19 mouse cellular contexts compared by ENCODE assay signal in genomic region chr1:91451547-91452084, GRCm38 (mm10). TPM values are rescaled to one million over a fixed set of nuclear protein-coding genes. Genes with fewer than 3 reads are reported as not detected.
DNase-seq lines count a peak whose midpoint lies in the region; ATAC-seq and TF ChIP-seq lines count a peak whose summit lies in the region.
"Had no signal": no experiment of that assay in that cellular context is flagged by ENCODE, and none has a peak within 500 bp of the region (broad histone marks: within the 10 kb centered on the region; RNA-seq: fewer than 3 reads in every experiment).

No protein-coding gene starts in this region.

- H3K9ac ChIP-seq in heart, adult 2 months (ENCODE audit: low read depth, low read length), result no peak overlapping the region
- H3K9ac ChIP-seq in lung, postnatal 0 days (replicated peaks; ENCODE audit: low read depth), result no peak overlapping the region
- H3K9ac ChIP-seq in hindbrain, embryonic 13.5 days, result no peak overlapping the region
- H3K9ac ChIP-seq: embryonic facial prominence, embryonic 12.5 days; forebrain, embryonic 15.5 days; hindbrain, embryonic 15.5 days; limb, embryonic 12.5 days; liver, embryonic 14.5 days; midbrain, embryonic 12.5 days had no signal

- peak overlapping the region; percentile 7; the same call in 1 of the 2 replicates for H3K27ac ChIP-seq in heart, adult 2 months
- peak overlapping the region; percentile 33; the same call in 1 of the 2 replicates for H3K27ac ChIP-seq in lung, postnatal 0 days (ENCODE audit: low read length)
- H3K27ac ChIP-seq in kidney, adult 2 months (ENCODE audit: insufficient read depth, low read depth, low read length), result peak overlapping the region; percentile 54
- H3K27ac ChIP-seq in hindbrain, embryonic 13.5 days, result no peak overlapping the region
- H3K27ac ChIP-seq: embryonic facial prominence, embryonic 12.5 days; forebrain, embryonic 15.5 days; hindbrain, embryonic 15.5 days; limb, embryonic 12.5 days; liver, embryonic 14.5 days; macrophage; midbrain, embryonic 12.5 days had no signal

- H3K4me1 ChIP-seq in heart, adult 2 months (ENCODE audit: control insufficient read depth, insufficient read depth, low read length), result peaks cover 31% of the 10 kb centered on the region
- peaks cover 41% of the 10 kb centered on the region for H3K4me1 ChIP-seq in lung, postnatal 0 days (ENCODE audit: insufficient read depth, low read depth, low read length)
- peaks cover 58% of the 10 kb centered on the region for H3K4me1 ChIP-seq in kidney, adult 2 months (ENCODE audit: control insufficient read depth, insufficient read depth, low read length)
- peaks cover 32% of the 10 kb centered on the region for H3K4me1 ChIP-seq in hindbrain, embryonic 13.5 days (replicated peaks)

- no peaks in the 10 kb centered on the region for H3K9me3 ChIP-seq in lung, postnatal 0 days (ENCODE audit: low read length)
- H3K9me3 ChIP-seq in hindbrain, embryonic 13.5 days, result peaks cover 7% of the 10 kb centered on the region; the same call in 1 of the 2 replicates
- H3K9me3 ChIP-seq: forebrain, embryonic 15.5 days; hindbrain, embryonic 15.5 days had no signal

- no peak overlapping the region for H3K4me3 ChIP-seq in heart, adult 2 months
- H3K4me3 ChIP-seq in lung, postnatal 0 days (ENCODE audit: low read depth, low read length), result no peak overlapping the region
- no peak overlapping the region for H3K4me3 ChIP-seq in kidney, adult 2 months (ENCODE audit: insufficient read depth, low read depth, low read length)
- H3K4me3 ChIP-seq in hindbrain, embryonic 13.5 days, result no peak overlapping the region
- H3K4me3 ChIP-seq: embryonic facial prominence, embryonic 12.5 days; forebrain, embryonic 15.5 days; hindbrain, embryonic 15.5 days; limb, embryonic 12.5 days; midbrain, embryonic 12.5 days had no signal

- 0 out of 2 replicates have a peak, but pooled peaks cover 2% of the 10 kb centered on the region for H3K79me2 ChIP-seq in heart, adult 2 months (replicated peaks; ENCODE audit: control insufficient read depth, insufficient read depth, low read length)

- TF ChIP-seq CTCF in heart, adult 2 months (IDR thresholded peaks at IDR 0.05), result no peak
- TF ChIP-seq CTCF in lung, postnatal 0 days (IDR thresholded peaks at IDR 0.05), result no peak
- no peak for TF ChIP-seq CTCF in kidney, adult 2 months (conservative IDR thresholded peaks at IDR 0.05; ENCODE audit: insufficient read depth, insufficient read length, low read depth, low read length)

- WGBS in heart, adult 2 months, result 61% methylated on average over 5 of the region's 5 CpGs
- 41% methylated on average over 5 of the region's 5 CpGs for WGBS in lung, postnatal 0 days
- 31% methylated on average over 5 of the region's 5 CpGs for WGBS in kidney, adult 2 months
- 77% methylated on average over 5 of the region's 5 CpGs for WGBS in hindbrain, embryonic 13.5 days

- DNase-seq in heart, adult 2 months, result no peak
- DNase-seq in heart, postnatal 36 days, result no peak
- DNase-seq in lung, postnatal 0 days (ENCODE audit: low spot score), result no peak
- no peak for DNase-seq in lung, postnatal 10 days
- DNase-seq in kidney, adult 2 months, result peak; percentile 58
- no peak for DNase-seq in frontal cortex, postnatal 14 days (ENCODE audit: low spot score in 2 of 2)
- DNase-seq: adrenal gland, adult 8-10 months; cerebellum, adult 11 months; cerebellum, postnatal 25 days; right cerebral cortex, postnatal 25 days; thymus, postnatal 25 days had no signal

- intact Hi-C loops in heart, adult 2 months (cut with DNase I), result no loop called here
- intact Hi-C loops in heart, postnatal 36 days (cut with DNase I), result no loop called here

- H3K27me3 ChIP-seq in heart, adult 2 months (ENCODE audit: control insufficient read depth, insufficient read depth, low read length), result no peaks in the 10 kb centered on the region
- H3K27me3 ChIP-seq in lung, postnatal 0 days (replicated peaks; ENCODE audit: insufficient read depth, low read length), result no peaks in the 10 kb centered on the region
- H3K27me3 ChIP-seq in kidney, adult 2 months (replicated peaks; ENCODE audit: control insufficient read depth, insufficient read depth, low read length), result no peaks in the 10 kb centered on the region
- no peaks in the 10 kb centered on the region for H3K27me3 ChIP-seq in hindbrain, embryonic 13.5 days
- H3K27me3 ChIP-seq: embryonic facial prominence, embryonic 12.5 days; forebrain, embryonic 15.5 days; hindbrain, embryonic 15.5 days; limb, embryonic 12.5 days; midbrain, embryonic 12.5 days had no signal

- ATAC-seq in lung, postnatal 0 days, result no peak
- ATAC-seq in hindbrain, embryonic 13.5 days (ENCODE audit: low FRiP score), result no peak
- ATAC-seq: forebrain, embryonic 15.5 days had no signal

- no peak for TF ChIP-seq EP300 in heart, adult 2 months (IDR thresholded peaks at IDR 0.05; ENCODE audit: insufficient read depth, low read depth, low read length)
- no peak for TF ChIP-seq EP300 in lung, postnatal 0 days (IDR thresholded peaks at IDR 0.05)

- TF ChIP-seq POLR2A in heart, adult 2 months (IDR thresholded peaks at IDR 0.05; ENCODE audit: insufficient read depth, low read depth, low read length), result no peak
- TF ChIP-seq POLR2A in kidney, adult 2 months (IDR thresholded peaks at IDR 0.05; ENCODE audit: low read depth, low read length), result no peak

- no peak overlapping the region for H3K4me2 ChIP-seq in lung, postnatal 0 days (replicated peaks; ENCODE audit: low read depth, low read length)
- no peak overlapping the region for H3K4me2 ChIP-seq in hindbrain, embryonic 13.5 days
- H3K4me2 ChIP-seq: embryonic facial prominence, embryonic 12.5 days; forebrain, embryonic 15.5 days; hindbrain, embryonic 15.5 days; limb, embryonic 12.5 days; midbrain, embryonic 12.5 days had no signal

- peaks cover 12% of the 10 kb centered on the region for H3K36me3 ChIP-seq in heart, adult 2 months (ENCODE audit: control insufficient read depth, insufficient read depth, low read length)
- peaks cover 38% of the 10 kb centered on the region for H3K36me3 ChIP-seq in lung, postnatal 0 days (ENCODE audit: insufficient read depth, low read length)
- H3K36me3 ChIP-seq in kidney, adult 2 months (ENCODE audit: control insufficient read depth, insufficient read depth, low read length), result 0 out of 2 replicates have a peak, but pooled peaks cover 1% of the 10 kb centered on the region
- H3K36me3 ChIP-seq in hindbrain, embryonic 13.5 days, result peaks cover 37% of the 10 kb centered on the region

RNA-seq across cellular contexts. Expression of gene Per2, which starts 7.5 kb away (rescaled TPM):
- total RNA-seq in heart, adult 2 months (2021), result 10 to 100 TPM in 1 of 2 experiments, 1 to 10 TPM in 1; 3.8 to 13.8 TPM
- 5.3 and 6.3 TPM in 2 replicates for polyA plus RNA-seq in heart, adult 2 months (2012; rRNA removed)
- 10 to 100 TPM in 1 of 2 experiments, 1 to 10 TPM in 1; 7.9 to 13.5 TPM for total RNA-seq in heart, postnatal 36 days (2021)
- 6.3 and 7.3 TPM in 2 replicates for polyA plus RNA-seq in lung, postnatal 0 days (2015; fragmentation: Nextera tagmentation; extraction: Ambion mirVana)
- polyA plus RNA-seq in kidney, adult 2 months (2012; rRNA removed), result 5.6 and 6.8 TPM in 2 replicates
- 4.3 and 4.6 TPM in 2 replicates for polyA plus RNA-seq in hindbrain, embryonic 13.5 days (2015; fragmentation: Nextera tagmentation; extraction: Ambion mirVana)

RNA-seq across cellular contexts. Expression of gene Hes6, which starts 37.8 kb away (rescaled TPM):
- total RNA-seq in heart, adult 2 months (2021), result 10 to 100 TPM; 17.4 to 18.2 TPM
- 23.6 and 25.8 TPM in 2 replicates for polyA plus RNA-seq in heart, adult 2 months (2012; rRNA removed)
- total RNA-seq in heart, postnatal 36 days (2021), result 10 to 100 TPM; 18.0 to 20.1 TPM
- 63.7 and 75.1 TPM in 2 replicates for polyA plus RNA-seq in lung, postnatal 0 days (2015; fragmentation: Nextera tagmentation; extraction: Ambion mirVana)
- polyA plus RNA-seq in kidney, adult 2 months (2012; rRNA removed), result 64.1 and 66.7 TPM in 2 replicates
- polyA plus RNA-seq in hindbrain, embryonic 13.5 days (2015; fragmentation: Nextera tagmentation; extraction: Ambion mirVana), result 207 and 235 TPM in 2 replicates

RNA-seq across cellular contexts. Expression of gene Traf3ip1, which starts 42.8 kb away (rescaled TPM):
- 1 to 10 TPM; 5.0 to 5.1 TPM for total RNA-seq in heart, adult 2 months (2021)
- polyA plus RNA-seq in heart, adult 2 months (2012; rRNA removed), result 5.0 and 5.3 TPM in 2 replicates
- total RNA-seq in heart, postnatal 36 days (2021), result 1 to 10 TPM; 4.6 to 5.4 TPM
- 11.0 and 11.2 TPM in 2 replicates for polyA plus RNA-seq in lung, postnatal 0 days (2015; fragmentation: Nextera tagmentation; extraction: Ambion mirVana)
- polyA plus RNA-seq in kidney, adult 2 months (2012; rRNA removed), result 9.8 and 11.2 TPM in 2 replicates
- polyA plus RNA-seq in hindbrain, embryonic 13.5 days (2015; fragmentation: Nextera tagmentation; extraction: Ambion mirVana), result 9.4 and 10.6 TPM in 2 replicates

RNA-seq across cellular contexts. Expression of gene Ilkap, which starts 53.0 kb away (rescaled TPM):
- total RNA-seq in heart, adult 2 months (2021), result 10 to 100 TPM; 47.3 to 49.0 TPM
- polyA plus RNA-seq in heart, adult 2 months (2012; rRNA removed), result 36.6 and 43.6 TPM in 2 replicates
- total RNA-seq in heart, postnatal 36 days (2021), result 10 to 100 TPM; 47.4 to 51.9 TPM
- 90.5 and 94.0 TPM in 2 replicates for polyA plus RNA-seq in lung, postnatal 0 days (2015; fragmentation: Nextera tagmentation; extraction: Ambion mirVana)
- polyA plus RNA-seq in kidney, adult 2 months (2012; rRNA removed), result 42.6 and 47.9 TPM in 2 replicates
- polyA plus RNA-seq in hindbrain, embryonic 13.5 days (2015; fragmentation: Nextera tagmentation; extraction: Ambion mirVana), result 144 and 147 TPM in 2 replicates
